Mouse (Mus musculus): ENCODE measurements at regions not wholly inside any gene's neighbourhood (a gene's known extent, or its start where the extent isn't known, plus 50 kb on each side); places are given as distances from the start of the nearest gene placed in this dataset.

DNA sequence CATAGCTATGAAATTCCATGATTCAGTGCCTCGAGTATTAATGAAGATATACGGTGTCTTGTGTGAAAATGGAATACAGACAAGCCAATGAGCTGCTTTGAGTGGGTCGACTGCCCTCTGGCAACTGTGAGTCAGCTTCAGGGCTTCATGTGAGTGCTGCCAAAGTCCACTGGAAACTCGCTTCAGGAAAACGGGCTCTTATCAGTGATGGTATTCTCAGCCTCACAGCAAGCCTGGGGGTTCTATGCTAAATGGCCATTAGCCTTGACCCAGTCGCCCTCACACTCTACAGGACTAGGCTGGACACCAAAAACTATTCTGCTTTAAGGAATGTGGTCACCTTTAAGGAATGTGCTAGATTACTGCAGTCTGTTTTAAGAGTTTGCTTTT lies 477.8 kb downstream of the Efnb2 start:
- DNase-seq, result peak; percentile 20 to 50

- no peak for DNase-seq
Measured at GRCm38 (mm10) chr8:8182616-8183232, 478.3 kb downstream of the Efnb2 start.

DNA sequence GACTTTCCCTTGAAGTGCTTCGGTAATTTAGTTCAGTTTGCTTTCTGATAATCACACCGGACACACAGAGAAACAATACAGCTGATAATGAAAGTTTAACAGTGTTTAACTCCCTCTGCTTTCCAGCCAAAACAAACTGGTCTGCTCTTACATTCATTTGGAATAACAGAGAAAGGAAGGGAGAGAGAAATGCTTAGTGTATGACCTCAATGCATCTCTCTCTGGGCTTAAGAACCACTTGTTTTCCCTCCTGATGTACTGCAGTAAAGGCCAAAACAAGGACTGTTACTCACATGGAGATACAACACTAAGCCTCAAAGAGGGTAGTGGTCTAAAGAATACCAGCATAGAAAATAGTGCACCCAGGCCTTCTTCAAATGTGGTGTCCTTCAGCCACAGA lies 478.9 kb downstream of the Efnb2 start:
- DNase-seq, result no peak

- DNase-seq, result no peak
Measured at GRCm38 (mm10) chr8:8174286-8174685, 486.8 kb downstream of the Efnb2 start.

DNA sequence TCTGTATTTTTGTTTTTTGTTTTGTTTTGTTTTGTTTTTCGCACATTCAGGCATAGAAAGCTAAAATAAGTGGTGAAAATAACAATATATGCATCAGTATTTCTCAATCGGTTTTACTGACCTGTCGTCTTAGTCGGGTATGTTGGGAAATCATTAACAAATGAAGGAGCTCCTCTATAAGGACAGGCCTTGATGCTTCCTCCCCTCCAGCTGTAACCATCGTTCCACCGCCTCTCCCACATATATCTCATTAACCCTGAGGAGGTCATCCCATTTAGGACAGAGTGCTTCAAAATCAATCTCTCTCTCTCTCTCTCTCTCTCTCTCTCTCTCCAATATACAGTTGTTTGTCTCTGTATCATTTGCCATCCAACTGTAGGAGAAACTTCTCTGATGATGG lies 492.4 kb downstream of the Efnb2 start:
- DNase-seq, result no peak

- no peak for DNase-seq
Measured at GRCm38 (mm10) chr8:8168250-8168649, 492.8 kb downstream of the Efnb2 start.

DNA sequence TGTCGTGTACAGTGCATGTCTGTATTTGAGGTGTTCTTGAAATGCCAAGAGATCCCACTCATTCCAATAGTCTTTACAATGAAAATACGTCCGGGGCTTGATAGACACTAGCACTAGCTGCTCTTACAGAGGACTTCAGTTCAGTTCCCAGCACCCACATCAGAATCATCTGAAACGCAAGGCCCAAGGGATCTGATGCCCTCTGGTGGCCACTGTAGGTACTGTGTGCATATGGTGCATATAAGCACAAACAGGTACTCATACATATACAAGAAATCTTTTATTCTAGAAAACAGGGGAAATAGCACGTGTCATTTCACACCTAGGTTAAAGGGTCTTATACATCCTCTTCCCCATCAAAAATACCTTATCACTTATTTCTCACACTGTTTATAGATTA lies 513.5 kb downstream of the Efnb2 start:
- DNase-seq, result no peak

- no peak for DNase-seq
Measured at GRCm38 (mm10) chr8:8142933-8143495, 518.0 kb downstream of the Efnb2 start.

- no peak for DNase-seq
Measured at GRCm38 (mm10) chr8:8142461-8142860, 518.6 kb downstream of the Efnb2 start.

DNA sequence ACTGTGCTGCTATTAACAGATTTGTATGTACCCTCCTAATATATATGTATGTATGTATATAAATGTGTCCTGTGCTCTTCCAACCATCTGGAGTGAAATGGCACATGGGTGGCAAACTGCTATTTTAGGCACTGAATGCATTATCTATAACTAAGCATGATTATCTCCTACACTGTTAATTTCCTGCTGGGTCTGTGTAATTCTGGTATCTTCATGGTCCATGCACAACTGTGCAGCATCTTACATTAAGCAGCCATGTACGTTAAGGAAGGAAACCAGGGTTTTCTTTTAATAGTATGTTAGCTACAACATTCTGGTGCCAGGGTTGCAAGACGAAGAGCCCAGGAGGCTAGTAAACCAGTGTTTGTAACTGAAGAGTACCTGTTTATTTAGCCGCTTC lies 521.3 kb downstream of the Efnb2 start:
- no peak for DNase-seq

- no peak for DNase-seq
Measured at GRCm38 (mm10) chr8:8133001-8133785, 527.8 kb downstream of the Efnb2 start.

- DNase-seq, result no peak
Measured at GRCm38 (mm10) chr8:8131961-8132376, 529.1 kb downstream of the Efnb2 start.

- DNase-seq, result no peak
Measured at GRCm38 (mm10) chr8:8130806-8131205, 530.2 kb downstream of the Efnb2 start.

DNA sequence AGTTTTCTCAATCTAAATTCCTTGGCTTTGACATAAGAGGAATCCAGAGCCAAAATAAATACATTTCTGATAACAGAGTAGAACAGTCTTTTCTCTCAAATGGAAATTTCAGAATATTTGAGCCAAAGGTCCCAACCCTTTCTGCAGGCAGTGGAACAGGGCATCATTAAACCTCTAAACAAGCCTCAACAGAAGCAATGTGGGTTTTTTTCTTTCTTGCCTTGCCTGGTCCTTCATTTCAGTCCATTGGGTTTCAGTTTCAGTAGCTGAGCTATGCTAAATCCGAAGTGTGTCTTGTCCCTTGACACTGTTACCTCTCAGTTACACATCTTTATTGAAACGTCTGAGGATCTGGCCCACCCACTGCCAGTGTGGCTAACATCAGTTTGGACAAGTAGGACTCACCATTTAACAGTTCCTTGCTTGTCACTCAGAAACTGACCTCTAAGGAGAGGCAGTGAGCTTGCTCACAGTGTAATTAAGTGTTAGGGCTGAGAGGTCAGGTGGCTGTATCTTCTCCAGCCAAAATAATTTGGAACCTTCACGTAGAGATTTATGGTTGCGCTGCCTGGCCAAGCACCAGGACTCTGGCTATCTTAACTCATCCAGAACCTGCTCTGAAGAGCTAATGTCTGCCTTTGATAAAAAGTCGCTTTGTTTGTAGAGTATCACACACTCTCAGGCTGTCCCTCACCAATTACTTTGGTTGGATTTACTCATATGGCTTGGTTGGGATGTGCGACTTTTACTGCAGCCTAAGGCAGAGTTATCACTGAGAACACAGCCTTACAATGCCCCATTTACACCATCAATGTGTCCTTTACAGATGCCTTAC lies 545.2 kb downstream of the Efnb2 start:
- peak; percentile 21 to 30 for DNase-seq

- no peak for DNase-seq
Measured at GRCm38 (mm10) chr8:8114604-8115003, 546.4 kb downstream of the Efnb2 start.

- no peak for DNase-seq
Measured at GRCm38 (mm10) chr8:8109785-8110350, 551.2 kb downstream of the Efnb2 start.

DNA sequence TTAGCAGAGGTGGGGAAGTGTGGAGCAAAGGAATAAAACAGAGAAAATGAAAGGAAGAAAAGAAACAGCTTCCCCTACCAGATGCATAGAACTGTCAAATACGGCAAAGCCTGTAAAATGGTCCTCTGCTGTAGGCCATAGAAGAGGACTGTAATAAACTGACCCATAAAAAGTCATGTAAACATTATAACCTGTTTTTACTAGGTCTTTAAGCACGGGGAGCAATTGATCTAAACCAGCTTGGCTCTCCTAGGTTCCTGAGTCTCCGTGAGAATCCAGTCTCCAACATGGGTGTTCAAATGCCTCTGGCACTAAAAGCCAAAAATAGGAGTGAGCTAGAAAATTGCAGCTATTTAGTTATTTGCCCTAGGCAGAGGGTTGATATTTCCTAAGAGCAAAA lies 557.5 kb downstream of the Efnb2 start:
- DNase-seq, result no peak

- no peak for DNase-seq
Measured at GRCm38 (mm10) chr8:8102010-8102727, 558.9 kb downstream of the Efnb2 start.

GRCm38 (mm10) chr8:8092551-8092950 lies 568.5 kb downstream of the Efnb2 start:
- no peak for DNase-seq

DNA sequence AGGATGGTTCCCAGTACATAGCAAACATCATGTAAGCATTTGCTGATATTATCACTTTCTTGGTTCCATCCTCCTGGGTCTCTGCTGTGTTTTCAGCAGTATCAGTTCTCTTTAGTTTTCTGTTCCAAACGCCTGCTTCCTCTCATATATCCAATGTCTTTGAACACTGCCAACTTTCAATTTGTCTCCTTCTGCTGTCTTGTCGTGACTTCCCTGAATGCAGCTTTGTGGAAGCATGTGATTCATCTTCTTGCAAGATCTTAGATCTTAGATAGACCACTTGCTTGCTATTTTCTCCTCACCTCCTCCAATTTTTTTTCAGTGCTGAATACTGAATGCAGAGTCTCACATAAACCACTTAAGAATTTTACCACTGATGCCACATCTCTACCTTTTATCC lies 576.4 kb downstream of the Efnb2 start:
- DNase-seq, result no peak

DNA sequence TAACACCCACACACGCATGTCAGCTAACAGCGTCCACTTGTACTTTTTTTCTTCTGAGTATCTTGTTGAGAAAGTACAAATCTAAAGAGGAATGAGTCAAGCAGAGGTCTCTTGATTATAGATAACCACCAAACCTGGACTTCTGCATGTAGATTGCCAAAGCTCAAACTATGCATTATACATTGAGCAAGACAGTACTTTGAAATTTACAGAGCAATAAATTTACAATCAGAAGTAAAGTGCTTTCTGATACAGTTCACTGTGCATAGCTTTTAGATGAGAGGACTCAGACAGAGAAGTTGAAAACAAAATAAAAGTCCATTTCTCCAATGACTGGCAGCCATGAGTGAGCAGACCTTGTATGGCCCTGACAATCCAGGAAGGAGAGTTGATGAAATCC lies 597.0 kb downstream of the Efnb2 start:
- DNase-seq, result no peak

Data from heart, adult 18-20 months (tissue).